Mouse (Mus musculus) lung, adult 2 months (tissue): ENCODE measurements around the gene Ran.

Experiments
- CTCF ChIP-seq: fragments of 200-500 bp; IDR thresholded peaks from 2 replicates; pipeline ENCODE4 v1.5.1; 2011; ENCODE audit warnings: mild to moderate bottlenecking, low read length, control low read depth; ENCODE audit not compliant: insufficient read depth
- POLR2A ChIP-seq: fragments of 200-500 bp; IDR thresholded peaks from 2 replicates; pipeline ENCODE4 v1.6.1; 2011; ENCODE audit warnings: low read depth, mild to moderate bottlenecking, control low read depth, low read length, borderline replicate concordance; ENCODE audit errors: extremely low read depth

DNA sequence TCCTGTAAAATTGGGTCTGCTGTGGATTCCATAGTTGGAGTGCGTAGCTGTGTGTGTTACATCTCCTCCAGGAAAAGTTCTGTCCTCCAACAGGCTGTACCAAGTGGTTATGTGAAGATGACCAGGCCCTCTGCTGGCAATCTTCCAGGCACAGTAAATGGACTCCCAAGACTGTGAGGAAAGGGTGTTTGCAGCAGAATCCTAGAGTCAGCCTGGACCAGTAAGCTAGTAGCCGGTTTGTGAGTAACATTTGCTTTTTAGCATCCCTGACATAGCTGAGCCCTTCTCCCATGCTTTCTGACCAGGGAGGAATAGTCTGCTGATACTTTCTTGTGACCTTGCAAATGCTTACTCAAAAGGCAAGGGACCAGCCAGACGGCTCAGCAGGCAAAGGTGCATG is 6.3 kb downstream of the Ran start:
- TF ChIP-seq POLR2A (no peak), CTCF (no peak)
